In the genomic region with DNA sequence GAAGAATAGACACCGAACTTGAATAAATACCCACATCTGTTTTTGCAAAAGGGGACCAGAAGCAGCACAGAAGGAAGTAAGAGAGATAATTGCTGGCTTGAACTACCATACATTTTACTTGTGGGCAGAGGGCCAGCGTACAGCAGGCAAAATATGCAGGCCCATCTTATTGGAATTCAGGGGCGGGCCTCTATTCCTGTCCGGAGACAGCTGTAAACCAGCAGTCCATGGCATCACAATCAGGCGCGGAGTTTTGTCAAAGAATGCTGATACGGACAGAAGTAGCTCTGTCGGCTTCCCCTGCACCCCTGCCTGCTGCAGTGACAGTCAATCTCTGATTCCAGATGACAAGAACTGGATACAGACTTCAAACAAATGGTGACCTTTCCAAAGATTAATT, we compare ENCODE assay signal across 9 mouse cellular contexts. TPM values are rescaled to one million over a fixed set of nuclear protein-coding genes. Genes with fewer than 3 reads are reported as not detected.
DNase-seq lines count a peak whose midpoint lies in the region; ATAC-seq lines count a peak whose summit lies in the region.
"Had no signal": no experiment of that assay in that cellular context is flagged by ENCODE, and none has a peak within 500 bp of the region (broad histone marks: within the 10 kb centered on the region; RNA-seq: fewer than 3 reads in every experiment).

No protein-coding gene starts in this region.

- no peak for ATAC-seq in lung, embryonic 15.5 days (ENCODE audit: borderline replicate concordance, extremely low read depth, low FRiP score, low TSS enrichment)
- no peak for ATAC-seq in embryonic facial prominence, embryonic 14.5 days (ENCODE audit: low read depth)
- ATAC-seq in megakaryocyte, adult 5-6 weeks (ENCODE audit: poor library complexity, severe bottlenecking) = no peak

- WGBS in lung, embryonic 15.5 days = 13% methylated on average over 8 of the region's 8 CpGs
- 10% methylated on average over 8 of the region's 8 CpGs for WGBS in embryonic facial prominence, embryonic 14.5 days

- H3K9ac ChIP-seq in lung, embryonic 15.5 days = no peak overlapping the region
- H3K9ac ChIP-seq in embryonic facial prominence, embryonic 14.5 days (ENCODE audit: low read depth, low read length) = no peak overlapping the region

- H3K36me3 ChIP-seq in lung, embryonic 15.5 days = no peaks in the 10 kb centered on the region
- no peaks in the 10 kb centered on the region for H3K36me3 ChIP-seq in embryonic facial prominence, embryonic 14.5 days (ENCODE audit: control insufficient read depth, insufficient read depth, low read length)

- H3K4me1 ChIP-seq in lung, embryonic 15.5 days = peaks cover 24% of the 10 kb centered on the region
- peaks cover 11% of the 10 kb centered on the region for H3K4me1 ChIP-seq in embryonic facial prominence, embryonic 14.5 days (ENCODE audit: control insufficient read depth, insufficient read depth, low read length)

- no peaks in the 10 kb centered on the region; the same call in 1 of the 2 replicates for H3K27me3 ChIP-seq in lung, embryonic 15.5 days
- H3K27me3 ChIP-seq in embryonic facial prominence, embryonic 14.5 days (replicated peaks; ENCODE audit: control insufficient read depth, insufficient read depth, low read length) = 0 out of 2 replicates have a peak, but pooled peaks cover 4% of the 10 kb centered on the region

- no peak overlapping the region for H3K4me3 ChIP-seq in lung, embryonic 15.5 days
- no peak overlapping the region for H3K4me3 ChIP-seq in embryonic facial prominence, embryonic 14.5 days (ENCODE audit: low read depth, low read length)

- H3K9me3 ChIP-seq in lung, embryonic 15.5 days = no peaks in the 10 kb centered on the region
- H3K9me3 ChIP-seq in embryonic facial prominence, embryonic 14.5 days (ENCODE audit: control insufficient read depth, low read length) = no peaks in the 10 kb centered on the region

- H3K4me2 ChIP-seq in lung, embryonic 15.5 days = peak overlapping the region; percentile 26
- H3K4me2 ChIP-seq in embryonic facial prominence, embryonic 14.5 days (ENCODE audit: low read depth, low read length) = peak overlapping the region; percentile 19; the same call in 1 of the 2 replicates

- peak; percentile 17 for DNase-seq in adrenal gland, adult 2 months
- no peak for DNase-seq in adrenal gland, adult 8-10 months
- DNase-seq in lung, adult 18-20 months = no peak
- DNase-seq in embryonic facial prominence, embryonic 14.5 days (ENCODE audit: low spot score) = peak; percentile 89
- peak; percentile 17 to 38 for DNase-seq in kidney, postnatal 36 days
- DNase-seq in gastrocnemius, postnatal 10 days = no peak
- DNase-seq: right cerebral cortex, adult 18-20 months had no signal

- H3K27ac ChIP-seq in lung, embryonic 15.5 days = no peak overlapping the region
- H3K27ac ChIP-seq in embryonic facial prominence, embryonic 14.5 days (replicated peaks; ENCODE audit: low read depth, low read length) = no peak overlapping the region

RNA-seq across cellular contexts. Expression of a gene that starts 33.5 kb away (rescaled TPM):
- total RNA-seq in adrenal gland, adult 2 months (2021) = under 1 TPM in 1 of 2 experiments, not detected in 1; 0.12 TPM
- not detected in 2 replicates for polyA plus RNA-seq in adrenal gland, adult 2 months (2012; rRNA removed)
- under 1 TPM; 0.07 to 0.12 (median 0.10) TPM for total RNA-seq in adrenal gland, adult 8-10 months (2022)
- polyA plus RNA-seq in lung, embryonic 15.5 days (2015; fragmentation: Nextera tagmentation; extraction: Ambion mirVana) = 0.05 and 0.20 TPM in 2 replicates
- 0.22 and 0.25 TPM in 2 replicates for polyA plus RNA-seq in embryonic facial prominence, embryonic 14.5 days (2014; fragmentation: Nextera tagmentation; extraction: Ambion mirVana)
- total RNA-seq in megakaryocyte, adult 5-6 weeks (2015) = not detected in 2 replicates
- total RNA-seq in megakaryocyte, adult 5-6 weeks (2017) = not detected in 2 replicates
- total RNA-seq in gastrocnemius, postnatal 10 days (2021) = not detected

RNA-seq across cellular contexts. Expression of a gene that starts 33.7 kb away (rescaled TPM):
- 10 to 100 TPM; 21.9 to 32.3 TPM for total RNA-seq in adrenal gland, adult 2 months (2021)
- polyA plus RNA-seq in adrenal gland, adult 2 months (2012; rRNA removed) = 11.8 and 14.1 TPM in 2 replicates
- total RNA-seq in adrenal gland, adult 8-10 months (2022) = 10 to 100 TPM; 32.4 to 41.5 (median 36.8) TPM
- polyA plus RNA-seq in lung, embryonic 15.5 days (2015; fragmentation: Nextera tagmentation; extraction: Ambion mirVana) = 27.5 and 29.7 TPM in 2 replicates
- polyA plus RNA-seq in embryonic facial prominence, embryonic 14.5 days (2014; fragmentation: Nextera tagmentation; extraction: Ambion mirVana) = 26.2 and 27.4 TPM in 2 replicates
- total RNA-seq in megakaryocyte, adult 5-6 weeks (2015) = 12.5 and 13.3 TPM in 2 replicates
- total RNA-seq in megakaryocyte, adult 5-6 weeks (2017) = 24.5 and 25.6 TPM in 2 replicates
- 10 to 100 TPM; 13.0 to 14.5 TPM for total RNA-seq in gastrocnemius, postnatal 10 days (2021)

Comparison
In these comparisons a context has a peak if more than half of its experiments do, and no peak if none do; other contexts are left out.
1. DNase-seq: peak in adrenal gland, adult 2 months (single experiment), embryonic facial prominence, embryonic 14.5 days (single experiment) and kidney, postnatal 36 days (2 of 2); none in adrenal gland, adult 8-10 months (single experiment), lung, adult 18-20 months (0 of 2) and gastrocnemius, postnatal 10 days (single experiment).